Mouse (Mus musculus) monocyte, adult 59 days (primary cell): ENCODE results near the gene Mmp3. TPM values are rescaled to one million over a fixed set of nuclear protein-coding genes. Genes with fewer than 3 reads are reported as not detected.

Experiments used
- total RNA-seq, 2 experiments: library from RNA; stranded (reverse); gene quantifications; one replicate each; pipeline ENCODE4 v1.2.4; 2023

Gene Mmp3
- total RNA-seq: not detected

GRCm38 (mm10) chr9:7445522-7445921 lies at the start of gene Mmp3:
Mmp3 (plus strand) TSS chr9:7445822.

GRCm38 (mm10) chr9:7502051-7502450 lies 56.4 kb downstream of the Mmp3 start, which contains the start of gene Mmp10:
Mmp10 (plus strand) TSS chr9:7502352.

Other genes with a start within 250 kb of the Mmp3 start
- under 1 TPM; 0.24 to 0.47 TPM for gene Mmp13, start 173.3 kb upstream of the Mmp3 start, total RNA-seq
- gene Mmp12, start 101.4 kb upstream of the Mmp3 start, total RNA-seq: 10 to 100 TPM; 23.0 to 44.1 TPM
- gene Mmp1b, start 57.8 kb upstream of the Mmp3 start, total RNA-seq: not detected
- gene Mmp10, start 56.5 kb downstream of the Mmp3 start, total RNA-seq: not detected
- 10 to 100 TPM; 28.1 to 44.2 TPM for gene Mmp8, start 112.6 kb downstream of the Mmp3 start, total RNA-seq
- under 1 TPM; 0.55 to 0.79 TPM for gene Mmp27, start 125.6 kb downstream of the Mmp3 start, total RNA-seq
- gene Mmp20, start 182.4 kb downstream of the Mmp3 start, total RNA-seq: not detected
- not detected for gene Mmp7, start 246.3 kb downstream of the Mmp3 start, total RNA-seq